In the genomic region with DNA sequence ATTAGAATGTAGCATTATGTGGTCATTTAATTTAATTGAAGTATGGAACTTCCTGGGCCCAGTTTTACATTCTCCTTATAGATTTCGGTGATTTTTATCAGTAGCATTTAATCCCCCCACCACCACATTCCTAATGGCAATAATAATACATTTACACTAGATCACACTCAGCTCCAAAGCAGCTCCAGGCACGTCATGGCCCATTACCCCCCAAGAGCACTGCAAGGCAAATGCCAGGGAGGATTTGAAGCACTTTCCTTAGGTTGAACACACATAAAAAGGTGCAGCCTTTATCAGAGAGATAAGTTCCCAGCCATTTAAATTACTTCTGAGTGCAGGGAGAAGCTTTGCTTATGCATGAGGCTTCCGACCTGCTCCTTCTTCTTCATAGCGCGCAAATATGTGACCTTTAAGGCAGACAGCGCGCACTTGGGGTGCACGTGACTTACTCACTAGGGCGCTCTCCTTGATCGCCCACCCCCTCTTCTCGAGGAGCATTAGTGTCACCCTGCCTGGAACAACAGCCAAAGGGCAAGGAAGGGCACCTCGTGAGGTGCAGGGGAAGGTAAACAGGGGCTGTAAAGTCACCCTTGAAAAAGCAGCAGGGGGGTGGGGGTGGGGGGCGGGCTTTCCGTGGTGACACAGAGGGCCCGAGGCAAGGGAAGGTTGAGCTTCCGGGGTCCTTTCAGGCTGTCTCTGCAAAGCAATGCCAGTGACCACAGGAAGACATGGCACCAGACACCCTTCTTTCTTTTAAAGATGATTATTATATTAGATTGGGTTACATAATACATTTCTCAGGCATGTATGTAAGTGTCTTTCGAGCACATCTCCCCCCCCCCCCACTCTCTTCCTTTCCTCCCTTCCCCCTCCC, we compare ENCODE assay signal across 7 mouse cellular contexts.
DNase-seq lines count a peak whose midpoint lies in the region; ATAC-seq and TF ChIP-seq lines count a peak whose summit lies in the region.

No protein-coding gene starts in this region.

- peak overlapping the region; percentile 13; the same call in 1 of the 2 replicates for H3K4me3 ChIP-seq in thymus, adult 2 months (ENCODE audit: control insufficient read depth, insufficient read depth, low read length)
- H3K4me3 ChIP-seq in hindbrain, postnatal 0 days (ENCODE audit: low read length) = no peak overlapping the region
- no peak overlapping the region for H3K4me3 ChIP-seq in liver, embryonic 13.5 days (replicated peaks)

- no peak for TF ChIP-seq CTCF in thymus, adult 2 months (IDR thresholded peaks at IDR 0.05; ENCODE audit: borderline replicate concordance, control insufficient read depth, extremely low read depth, insufficient read depth, low read length, poor library complexity)
- no peak for TF ChIP-seq CTCF in hindbrain, postnatal 0 days (IDR thresholded peaks at IDR 0.05; ENCODE audit: low read depth)

- 75% methylated on average over 17 of the region's 17 CpGs for WGBS in thymus, adult 2 months
- 25% methylated on average over 17 of the region's 17 CpGs for WGBS in hindbrain, postnatal 0 days
- 25% methylated on average over 16 of the region's 17 CpGs for WGBS in liver, embryonic 13.5 days (ENCODE audit: insufficient replicate concordance)

- H3K27ac ChIP-seq in thymus, adult 2 months (ENCODE audit: control insufficient read depth, insufficient read depth, low read length) = no peak overlapping the region
- no peak overlapping the region for H3K27ac ChIP-seq in hindbrain, postnatal 0 days
- no peak overlapping the region for H3K27ac ChIP-seq in liver, embryonic 13.5 days

- no peaks in the 10 kb centered on the region for H3K36me3 ChIP-seq in thymus, adult 2 months (ENCODE audit: control insufficient read depth, insufficient read depth, low read length)
- no peaks in the 10 kb centered on the region for H3K36me3 ChIP-seq in hindbrain, postnatal 0 days (ENCODE audit: insufficient read depth, low read length)
- no peaks in the 10 kb centered on the region for H3K36me3 ChIP-seq in liver, embryonic 13.5 days

- ATAC-seq in hindbrain, postnatal 0 days = peak; percentile 36; the same call in 1 of the 2 replicates
- ATAC-seq in liver, embryonic 13.5 days (ENCODE audit: low read depth) = no peak

- no peaks in the 10 kb centered on the region for H3K4me1 ChIP-seq in thymus, adult 2 months (replicated peaks; ENCODE audit: control insufficient read depth, insufficient read depth, low read length)
- no peaks in the 10 kb centered on the region for H3K4me1 ChIP-seq in hindbrain, postnatal 0 days (ENCODE audit: insufficient read depth, low read length)
- no peaks in the 10 kb centered on the region for H3K4me1 ChIP-seq in liver, embryonic 13.5 days (replicated peaks)

- no peak overlapping the region for H3K9ac ChIP-seq in hindbrain, postnatal 0 days (replicated peaks; ENCODE audit: low read length)
- H3K9ac ChIP-seq in liver, embryonic 13.5 days = no peak overlapping the region

- peak overlapping the region; percentile 33 for H3K4me2 ChIP-seq in hindbrain, postnatal 0 days (ENCODE audit: low read depth, low read length)
- peak overlapping the region; percentile 28 for H3K4me2 ChIP-seq in liver, embryonic 13.5 days

- intact Hi-C loops in gastrocnemius, postnatal 36 days (cut with DNase I) = no loop called here

- H3K9me3 ChIP-seq in hindbrain, postnatal 0 days (ENCODE audit: low read length) = no peaks in the 10 kb centered on the region
- no peaks in the 10 kb centered on the region for H3K9me3 ChIP-seq in liver, embryonic 13.5 days (replicated peaks)

- TF ChIP-seq POLR2A in thymus, adult 2 months (IDR thresholded peaks at IDR 0.05; ENCODE audit: control insufficient read depth, extremely low read depth, insufficient read depth, low read length, poor library complexity) = no peak

- peak; percentile 11 for DNase-seq in thymus, adult 2 months
- DNase-seq in thymus, postnatal 0 days (ENCODE audit: low spot score) = no peak
- peak; percentile 18 for DNase-seq in hindbrain, postnatal 0 days (ENCODE audit: low spot score)
- DNase-seq in liver, embryonic 13.5 days = no peak
- DNase-seq in spleen, adult 12 weeks (ENCODE audit: low spot score) = no peak
- no peak for DNase-seq in gastrocnemius, postnatal 36 days
- DNase-seq in gastrocnemius, adult 8-10 months (ENCODE audit: low spot score in 2 of 2) = no peak

- no peaks in the 10 kb centered on the region for H3K27me3 ChIP-seq in thymus, adult 2 months (ENCODE audit: control insufficient read depth, insufficient read depth, low read length)
- H3K27me3 ChIP-seq in hindbrain, postnatal 0 days (ENCODE audit: insufficient read depth, low read length) = no peaks in the 10 kb centered on the region
- no peaks in the 10 kb centered on the region for H3K27me3 ChIP-seq in liver, embryonic 13.5 days

Comparison
In these comparisons a context has a peak if more than half of its experiments do, and no peak if none do; other contexts are left out.
1. DNase-seq: peak in thymus, adult 2 months (single experiment) and hindbrain, postnatal 0 days (single experiment); none in thymus, postnatal 0 days (single experiment), liver, embryonic 13.5 days (single experiment), spleen, adult 12 weeks (single experiment), gastrocnemius, postnatal 36 days (0 of 2) and gastrocnemius, adult 8-10 months (0 of 2).